Mouse (Mus musculus) ES-E14 (cell line): ENCODE measurements at regions not wholly inside any gene's neighbourhood (a gene's known extent, or its start where the extent isn't known, plus 50 kb on each side); places are given as distances from the start of the nearest gene placed in this dataset.

ENCODE experiments used
- DNase-seq: peaks from one replicate; pipeline ENCODE4 v3.0.0-alpha.2; 2013; ENCODE audit warnings: low read depth, low spot score
- H3K27ac ChIP-seq: 2 replicates; pipeline ENCODE4 v1.5.1; 2012; ENCODE audit warnings: low read depth, mild to moderate bottlenecking, low read length, moderate library complexity, mixed read lengths; ENCODE audit not compliant: poor library complexity, insufficient read depth, severe bottlenecking
- H3K36me3 ChIP-seq: 2 replicates; pipeline ENCODE4 v1.6.1; 2012; ENCODE audit warnings: mild to moderate bottlenecking, low read length, moderate library complexity, mixed read lengths; ENCODE audit not compliant: control insufficient read depth, poor library complexity, insufficient read depth, severe bottlenecking
- H3K4me1 ChIP-seq, 2 experiments: fragments of 150-350 bp in 1 of 2; sonication (generic) in 1 of 2; 2 replicates each; pipeline ENCODE4 v1.6.1; 2012; ENCODE audit warnings: low read length in 2 of 2, mild to moderate bottlenecking in 1 of 2, mixed read lengths in 1 of 2; ENCODE audit not compliant: control insufficient read depth in 2 of 2, insufficient read depth in 2 of 2, poor library complexity in 1 of 2
- H3K4me3 ChIP-seq, 2 experiments: fragments of 150-350 bp in 1 of 2; sonication (generic) in 1 of 2; 2 replicates each; pipeline ENCODE4 v1.5.1; 2012; ENCODE audit warnings: low read length in 2 of 2, low read depth in 1 of 2, mild to moderate bottlenecking in 1 of 2, mixed read lengths in 1 of 2; ENCODE audit not compliant: insufficient read depth in 1 of 2, poor library complexity in 1 of 2, severe bottlenecking in 1 of 2
- H3K9ac ChIP-seq: 2 replicates; pipeline ENCODE4 v1.6.1; 2012; ENCODE audit warnings: low read depth, mild to moderate bottlenecking, low read length, mixed read lengths; ENCODE audit not compliant: poor library complexity, insufficient read depth, severe bottlenecking
- H3K9me3 ChIP-seq: fragments of 150-350 bp; sonication (generic); 2 replicates; pipeline ENCODE4 v1.6.1; 2012; ENCODE audit warnings: low read depth, mild to moderate bottlenecking, low read length; ENCODE audit not compliant: control insufficient read depth, insufficient read depth
- CHD2 ChIP-seq: IDR thresholded peaks from 2 replicates; pipeline ENCODE4 v1.6.1; 2014; ENCODE audit warnings: mild to moderate bottlenecking, low read depth, low read length, inconsistent platforms
- HCFC1 ChIP-seq: IDR thresholded peaks from 2 replicates; pipeline ENCODE4 v1.6.1; 2012; ENCODE audit warnings: low read length, inconsistent platforms, borderline replicate concordance; ENCODE audit not compliant: insufficient read depth
- MAFK ChIP-seq: IDR thresholded peaks from 2 replicates; pipeline ENCODE4 v1.6.1; 2014; ENCODE audit warnings: mild to moderate bottlenecking, low read depth, low read length, inconsistent platforms; ENCODE audit not compliant: insufficient read depth
- ZC3H11A ChIP-seq: IDR thresholded peaks from 2 replicates; pipeline ENCODE4 v1.6.1; 2012; ENCODE audit warnings: low read depth, mild to moderate bottlenecking, inconsistent platforms, low read length, borderline replicate concordance
- ZNF384 ChIP-seq: IDR thresholded peaks from 2 replicates; pipeline ENCODE4 v1.6.1; 2012; ENCODE audit warnings: low read depth, low read length, inconsistent platforms
- in situ Hi-C, 2 experiments: fragments of 600-800 bp; cut with MboI; formaldehyde crosslinking; loops; one replicate each; pipeline ENCODE4 v1.15.1; 2025; ENCODE audit warnings: low sequenced_read_pairs in 2 of 2, inconsistent platforms in 1 of 2; ENCODE audit not compliant: unreplicated experiment in 2 of 2

- no peak for DNase-seq
- in situ Hi-C loops = no loop called here
- TF ChIP-seq HCFC1 = no peak
- TF ChIP-seq MAFK = no peak
- Histone ChIP-seq H3K4me1 (no peaks in the 10 kb centered on the region), H3K9me3 (no peaks in the 10 kb centered on the region), H3K36me3 (no peaks in the 10 kb centered on the region), H3K4me3 (no peak overlapping the region), H3K9ac (no peak overlapping the region), H3K27ac (no peak overlapping the region)
These were observed 229.9 kb downstream of the Tmem182 start for GRCm38 (mm10) chr1:41035085-41035880.

DNA sequence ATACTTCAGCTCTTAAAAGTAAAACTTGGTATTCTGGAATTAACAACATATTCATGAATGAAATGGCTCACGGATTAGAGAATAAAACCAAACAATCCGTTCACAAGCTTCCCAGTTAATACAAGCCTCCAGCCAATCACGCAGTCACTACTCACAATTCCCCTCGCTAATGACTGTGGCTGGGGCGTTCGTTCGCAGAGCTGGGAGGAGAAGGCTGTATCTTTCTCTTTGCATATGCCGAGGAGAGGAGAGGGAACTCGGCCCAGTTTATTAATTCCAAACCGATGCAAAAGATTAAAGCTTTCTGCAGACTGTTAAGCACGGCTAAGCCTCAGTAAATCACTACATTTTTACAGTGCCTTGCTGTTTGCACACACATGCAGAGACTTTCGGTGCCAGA, 231.5 kb downstream of the Tmem182 start:
- Histone ChIP-seq H3K4me3 (no peak overlapping the region), H3K9me3 (no peaks in the 10 kb centered on the region), H3K36me3 (no peaks in the 10 kb centered on the region), H3K4me1 (no peaks in the 10 kb centered on the region), H3K27ac (no peak overlapping the region), H3K9ac (no peak overlapping the region)
- DNase-seq = no peak
- no peak for TF ChIP-seq CHD2
- no peak for TF ChIP-seq ZNF384
- TF ChIP-seq HCFC1 = no peak
- no peak for TF ChIP-seq MAFK
- no peak for TF ChIP-seq ZC3H11A
- in situ Hi-C loops = no loop called here

- Histone ChIP-seq H3K9ac (no peak overlapping the region), H3K4me3 (no peak overlapping the region), H3K27ac (no peak overlapping the region), H3K4me1 (no peaks in the 10 kb centered on the region), H3K36me3 (no peaks in the 10 kb centered on the region), H3K9me3 (no peaks in the 10 kb centered on the region)
- no peak for TF ChIP-seq CHD2
- no peak for TF ChIP-seq HCFC1
- TF ChIP-seq ZNF384 = no peak
- no peak for TF ChIP-seq MAFK
- no peak for TF ChIP-seq ZC3H11A
- DNase-seq = no peak
- in situ Hi-C loops = loop anchor here in 1 of 2 experiments (25.0 kb wide), 1 partner anchor 167 kb away; no protein-coding TSS in a partner anchor
These were observed 249.1 kb downstream of the Tmem182 start for GRCm38 (mm10) chr1:41054426-41054955.

DNA sequence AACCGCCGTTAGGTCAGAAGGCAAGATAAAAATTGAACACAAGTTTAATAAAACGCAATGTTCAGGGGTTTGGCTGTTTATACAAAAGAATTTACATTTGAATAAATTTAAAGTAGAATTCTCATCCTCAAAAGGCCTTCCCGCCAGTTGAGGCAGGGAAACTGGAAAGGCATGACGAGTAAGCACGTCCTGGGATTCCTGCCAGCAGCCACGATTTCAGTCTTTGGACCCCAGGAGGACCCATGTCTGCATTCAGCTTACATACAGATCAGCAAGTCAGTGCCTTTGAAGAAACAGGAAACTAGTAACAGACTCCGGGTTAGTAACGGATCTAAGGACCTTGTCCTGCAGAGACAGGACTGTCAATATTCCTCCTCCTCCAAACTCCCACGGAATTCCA, 250.4 kb downstream of the Tmem182 start:
- H3K27ac ChIP-seq = no peak overlapping the region
- in situ Hi-C loops = loop anchor here in 1 of 2 experiments (25.0 kb wide), 1 partner anchor 168 kb away; no protein-coding TSS in a partner anchor

More for the DNA sequence above, 250.4 kb downstream of the Tmem182 start:
- Histone ChIP-seq H3K9me3 (no peaks in the 10 kb centered on the region), H3K9ac (no peak overlapping the region), H3K36me3 (no peaks in the 10 kb centered on the region), H3K4me3 (no peak overlapping the region), H3K4me1 (no peaks in the 10 kb centered on the region)
- TF ChIP-seq CHD2 (no peak), ZNF384 (no peak), HCFC1 (no peak), ZC3H11A (no peak), MAFK (no peak)
- DNase-seq = no peak
